Mouse (Mus musculus) myocyte (in vitro differentiated cells): Measurements from ENCODE around the gene Naga.

ENCODE experiments used
- CEBPB ChIP-seq: IDR thresholded peaks from 2 replicates; pipeline ENCODE4 v1.6.1; 2011; ENCODE audit warnings: mild to moderate bottlenecking, moderate library complexity; ENCODE audit not compliant: poor library complexity, insufficient read depth, severe bottlenecking
- E2F4 ChIP-seq: IDR thresholded peaks from one replicate; pipeline ENCODE4 v1.6.1; 2011; ENCODE audit warnings: mild to moderate bottlenecking, control low read depth, moderate library complexity; ENCODE audit not compliant: insufficient read depth
- MAX ChIP-seq: IDR thresholded peaks from one replicate; pipeline ENCODE4 v1.6.1; 2011; ENCODE audit warnings: low read depth, mild to moderate bottlenecking, control low read depth
- POLR2A ChIP-seq: IDR thresholded peaks from one replicate; pipeline ENCODE4 v1.6.1; 2011; ENCODE audit warnings: low read depth, mild to moderate bottlenecking, control low read depth, moderate library complexity; ENCODE audit not compliant: insufficient read length
- POLR2AphosphoS2 ChIP-seq: IDR thresholded peaks from one replicate; pipeline ENCODE4 v1.6.1; 2011; ENCODE audit warnings: low read depth, control low read depth; ENCODE audit not compliant: insufficient read length
- USF1 ChIP-seq: IDR thresholded peaks from one replicate; pipeline ENCODE4 v1.6.1; 2011; ENCODE audit warnings: low read depth, mild to moderate bottlenecking, control low read depth, moderate library complexity

DNA sequence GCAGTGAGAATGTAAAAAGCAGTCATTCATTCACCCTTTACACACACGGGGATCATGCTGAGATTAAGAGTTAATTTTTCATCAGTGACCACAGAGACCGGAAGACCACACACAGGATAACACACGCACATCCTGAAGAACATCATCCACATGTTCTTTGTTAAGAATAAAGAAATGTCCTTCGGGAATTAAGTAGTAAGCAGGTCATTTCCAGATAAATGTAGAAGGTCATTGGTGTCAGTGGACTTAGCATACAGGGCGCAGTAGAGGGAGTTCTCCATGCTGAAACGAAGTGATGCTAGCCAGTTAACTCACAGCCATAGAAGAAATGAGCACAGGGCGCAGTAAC, 42.0 kb upstream of the Naga start:
- TF ChIP-seq USF1 (no peak), POLR2A (no peak), E2F4 (no peak), MAX (no peak), CEBPB (no peak), POLR2AphosphoS2 (no peak)
